Mouse (Mus musculus) myocyte (in vitro differentiated cells): ENCODE measurements at regions not wholly inside any gene's neighbourhood (a gene's known extent, or its start where the extent isn't known, plus 50 kb on each side); places are given as distances from the start of the nearest gene placed in this dataset.

ENCODE experiments used
- H3K27me3 ChIP-seq: one replicate; pipeline ENCODE4 v1.6.1; 2011; ENCODE audit not compliant: control insufficient read depth, insufficient read depth, insufficient read length
- H3K36me3 ChIP-seq: one replicate; pipeline ENCODE4 v1.6.1; 2011; ENCODE audit not compliant: control insufficient read depth, insufficient read depth
- H3K4me2 ChIP-seq: one replicate; pipeline ENCODE4 v1.6.1; 2011; ENCODE audit warnings: low read depth, control low read depth
- H3K4me3 ChIP-seq: one replicate; pipeline ENCODE4 v1.5.1; 2011; ENCODE audit warnings: mild to moderate bottlenecking, control low read depth, moderate library complexity
- H3K79me2 ChIP-seq: one replicate; pipeline ENCODE4 v1.6.1; 2011; ENCODE audit not compliant: control insufficient read depth, insufficient read depth
- H3ac ChIP-seq: one replicate; pipeline ENCODE4 v1.6.1; 2011; ENCODE audit not compliant: control insufficient read depth, insufficient read length
- CEBPB ChIP-seq: IDR thresholded peaks from 2 replicates; pipeline ENCODE4 v1.6.1; 2011; ENCODE audit warnings: mild to moderate bottlenecking, moderate library complexity; ENCODE audit not compliant: poor library complexity, insufficient read depth, severe bottlenecking
- E2F4 ChIP-seq: IDR thresholded peaks from one replicate; pipeline ENCODE4 v1.6.1; 2011; ENCODE audit warnings: mild to moderate bottlenecking, control low read depth, moderate library complexity; ENCODE audit not compliant: insufficient read depth
- MAX ChIP-seq: IDR thresholded peaks from one replicate; pipeline ENCODE4 v1.6.1; 2011; ENCODE audit warnings: low read depth, mild to moderate bottlenecking, control low read depth
- MYOD1 ChIP-seq, 3 experiments: IDR thresholded peaks; one replicate each; pipeline ENCODE4 v1.6.1; 2011; ENCODE audit warnings: control low read depth in 2 of 3, low read depth in 2 of 3, mild to moderate bottlenecking in 2 of 3, moderate library complexity in 1 of 3; ENCODE audit not compliant: insufficient read length in 2 of 3, control insufficient read depth in 1 of 3
- MYOG ChIP-seq, 3 experiments: IDR thresholded peaks; one replicate each; pipeline ENCODE4 v1.6.1; 2011; ENCODE audit warnings: control low read depth in 2 of 3, low read depth in 2 of 3, mild to moderate bottlenecking in 2 of 3; ENCODE audit not compliant: insufficient read length in 2 of 3, control insufficient read depth in 1 of 3, insufficient read depth in 1 of 3
- POLR2A ChIP-seq: IDR thresholded peaks from one replicate; pipeline ENCODE4 v1.6.1; 2011; ENCODE audit warnings: low read depth, mild to moderate bottlenecking, control low read depth, moderate library complexity; ENCODE audit not compliant: insufficient read length
- POLR2AphosphoS2 ChIP-seq: IDR thresholded peaks from one replicate; pipeline ENCODE4 v1.6.1; 2011; ENCODE audit warnings: low read depth, control low read depth; ENCODE audit not compliant: insufficient read length
- REST ChIP-seq: IDR thresholded peaks from one replicate; pipeline ENCODE4 v1.6.1; 2011; ENCODE audit warnings: mild to moderate bottlenecking, control low read depth, moderate library complexity; ENCODE audit not compliant: insufficient read depth, insufficient read length
- SRF ChIP-seq: IDR thresholded peaks from one replicate; pipeline ENCODE4 v1.6.1; 2011; ENCODE audit warnings: low read depth; ENCODE audit not compliant: control insufficient read depth, insufficient read length
- TCF12 ChIP-seq: IDR thresholded peaks from one replicate; pipeline ENCODE4 v1.6.1; 2011; ENCODE audit warnings: mild to moderate bottlenecking, control low read depth; ENCODE audit not compliant: poor library complexity, insufficient read depth, severe bottlenecking
- TCF3 ChIP-seq: IDR thresholded peaks from one replicate; pipeline ENCODE4 v1.6.1; 2011; ENCODE audit warnings: low read depth, control low read depth; ENCODE audit not compliant: insufficient read length
- USF1 ChIP-seq: IDR thresholded peaks from one replicate; pipeline ENCODE4 v1.6.1; 2011; ENCODE audit warnings: low read depth, mild to moderate bottlenecking, control low read depth, moderate library complexity

- Histone ChIP-seq H3K79me2 (no peaks in the 10 kb centered on the region), H3ac (no peak overlapping the region), H3K27me3 (no peaks in the 10 kb centered on the region), H3K36me3 (no peaks in the 10 kb centered on the region), H3K4me2 (no peak overlapping the region), H3K4me3 (no peak overlapping the region)
- TF ChIP-seq POLR2A (no peak), MAX (no peak)
These were observed 52.9 kb upstream of the Thbs1 start for GRCm38 (mm10) chr2:118058654-118059395.

GRCm38 (mm10) chr2:118061291-118061690, 50.4 kb upstream of the Thbs1 start:
- no peak for TF ChIP-seq USF1
- TF ChIP-seq TCF12, result no peak
- TF ChIP-seq POLR2AphosphoS2, result no peak
- no peak for TF ChIP-seq SRF
- no peak for TF ChIP-seq CEBPB
- no peak for TF ChIP-seq MAX
- no peak for TF ChIP-seq POLR2A
- TF ChIP-seq MYOG (IDR thresholded peaks at IDR 0.05; ENCODE audit: control insufficient read depth in 1 of 3, insufficient read depth in 1 of 3, insufficient read length in 2 of 3, low read depth in 2 of 3), result no peak
- no peak for TF ChIP-seq REST
- TF ChIP-seq E2F4, result no peak
- no peak for TF ChIP-seq MYOD1 (IDR thresholded peaks at IDR 0.05; ENCODE audit: control insufficient read depth in 1 of 3, insufficient read length in 2 of 3, low read depth in 2 of 3)
- TF ChIP-seq TCF3, result no peak
- Histone ChIP-seq H3K4me2 (no peak overlapping the region), H3K79me2 (no peaks in the 10 kb centered on the region), H3K27me3 (no peaks in the 10 kb centered on the region), H3K4me3 (no peak overlapping the region), H3ac (no peak overlapping the region), H3K36me3 (no peaks in the 10 kb centered on the region)
